Mouse (Mus musculus) right cerebral cortex, postnatal 36 days (tissue): ENCODE results near the gene Itprip.
"Not testable (repeated sequence)": the region's sequence is repeated elsewhere in the genome, so short reads cannot be mapped to it uniquely, and the experiment has no call there.

Experiments used
- DNase-seq, 2 experiments: peaks; one replicate each; pipeline ENCODE4 v3.0.0; 2022; ENCODE audit warnings: low spot score in 2 of 2, mixed read lengths in 1 of 2

The Itprip gene

GRCm38 (mm10) chr19:47853951-47854795 lies 64.9 kb downstream of the Itprip start:
- no peak for DNase-seq

- DNase-seq, result no peak
These were observed 66.0 kb downstream of the Itprip start for GRCm38 (mm10) chr19:47853053-47853452.

- DNase-seq, result not testable (repeated sequence)
These were observed 67.0 kb downstream of the Itprip start for GRCm38 (mm10) chr19:47852131-47852530.

GRCm38 (mm10) chr19:47849735-47850134 lies 69.4 kb downstream of the Itprip start:
- no peak for DNase-seq
